Mouse (Mus musculus): ENCODE measurements at regions not wholly inside any gene's neighbourhood (a gene's known extent, or its start where the extent isn't known, plus 50 kb on each side); places are given as distances from the start of the nearest gene placed in this dataset.

DNA sequence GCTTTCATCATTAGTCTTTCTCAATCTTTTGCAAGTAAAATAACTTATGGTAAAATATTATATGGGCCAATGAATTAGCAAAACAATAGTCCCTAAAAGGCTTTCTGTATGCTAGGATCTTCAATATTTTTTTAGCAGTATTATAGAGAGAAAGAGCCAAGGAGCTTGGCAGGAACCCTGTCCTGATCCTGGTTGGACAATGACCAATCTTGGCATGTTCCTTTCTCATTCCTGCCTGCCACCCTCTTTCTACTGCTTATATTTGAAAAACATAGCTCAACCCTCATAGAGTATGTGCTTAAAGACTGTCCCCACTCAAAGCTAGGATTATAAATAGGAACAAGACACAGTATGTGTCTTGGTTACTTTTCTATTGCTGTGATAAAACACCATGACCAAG, 327.8 kb upstream of the Spred2 start:
- TF ChIP-seq CTCF (IDR thresholded peaks at IDR 0.05; ENCODE audit: control insufficient read depth, insufficient read depth, low read length) (no peak), POLR2A (IDR thresholded peaks at IDR 0.05; ENCODE audit: borderline replicate concordance, control insufficient read depth, low read depth, low read length) (no peak)
